Mouse (Mus musculus): ENCODE data around the gene Ski. TPM values are rescaled to one million over a fixed set of nuclear protein-coding genes. Genes with fewer than 3 reads are reported as not detected.
A peak's percentile ranks its signal among the peaks of the same experiment; 100 is the strongest.

Ski gene
- total and polyA plus RNA-seq, 2 experiments from 2014 or later, result 8.4 to 63.1 TPM

DNA sequence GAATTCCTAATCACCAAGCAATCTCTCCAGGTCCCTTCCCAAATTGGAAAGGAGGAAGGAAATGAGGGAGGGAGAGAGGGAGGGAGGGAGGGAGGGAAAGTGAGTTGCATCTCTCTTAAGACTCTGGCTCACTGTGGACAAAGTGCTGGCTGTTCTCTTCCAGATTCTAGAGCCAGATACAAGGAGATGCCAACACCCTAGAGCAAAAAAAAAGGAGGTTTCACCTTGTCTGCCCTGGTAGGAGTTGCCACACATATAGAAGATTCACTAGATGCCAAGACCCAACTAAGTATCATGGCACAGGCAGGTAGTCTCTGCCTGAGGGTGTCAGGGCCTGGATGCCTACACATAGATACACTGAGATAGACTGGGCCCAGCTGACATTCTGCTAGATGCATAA, 56.5 kb downstream of the Ski start:
- H3K9ac ChIP-seq (replicated peaks; ENCODE audit: low read length, poor library complexity, severe bottlenecking), result no peak overlapping the region
- no peak for TF ChIP-seq CTCF (IDR thresholded peaks at IDR 0.05)
- no peaks in the 10 kb centered on the region for H3K27me3 ChIP-seq (ENCODE audit: insufficient read depth, low read length)
- H3K9me3 ChIP-seq (ENCODE audit: low read length), result no peaks in the 10 kb centered on the region
- no peaks in the 10 kb centered on the region for H3K36me3 ChIP-seq (ENCODE audit: insufficient read depth, low read length)
- H3K4me3 ChIP-seq (ENCODE audit: low read depth, low read length), result no peak overlapping the region
- H3K27ac ChIP-seq (ENCODE audit: low read depth, low read length), result no peak overlapping the region
- H3K4me1 ChIP-seq (ENCODE audit: insufficient read depth, low read length), result no peaks in the 10 kb centered on the region
- ATAC-seq (ENCODE audit: low FRiP score), result no peak
- DNase-seq (ENCODE audit: low spot score), result no peak
- no peak overlapping the region for H3K4me2 ChIP-seq (ENCODE audit: low read depth, low read length, poor library complexity, severe bottlenecking)

DNA sequence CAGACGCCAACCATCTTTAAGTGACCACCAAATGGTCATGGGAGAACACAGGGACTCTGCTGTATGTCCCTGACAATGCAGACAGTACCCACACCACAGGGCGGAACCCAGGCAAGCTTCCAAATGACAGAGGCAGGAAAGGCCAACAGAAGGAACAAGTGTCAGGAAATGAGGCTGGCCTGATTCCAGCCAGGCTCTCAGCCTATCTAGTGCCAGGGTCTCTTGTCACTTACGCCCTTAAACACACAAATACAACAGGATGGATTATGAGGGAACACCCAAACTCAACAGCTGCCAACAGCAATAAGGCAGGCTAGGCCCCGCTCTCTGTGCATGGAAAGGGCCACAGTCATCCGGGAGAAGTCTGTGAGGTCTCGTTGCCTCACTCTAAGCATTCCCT, 57.8 kb downstream of the Ski start:
- Histone ChIP-seq H3K27me3 (ENCODE audit: insufficient read depth, low read length) (no peaks in the 10 kb centered on the region), H3K9ac (replicated peaks; ENCODE audit: low read length, poor library complexity, severe bottlenecking) (no peak overlapping the region), H3K4me2 (ENCODE audit: low read depth, low read length, poor library complexity, severe bottlenecking) (no peak overlapping the region), H3K9me3 (ENCODE audit: low read length) (no peaks in the 10 kb centered on the region), H3K4me1 (ENCODE audit: insufficient read depth, low read length) (no peaks in the 10 kb centered on the region), H3K36me3 (ENCODE audit: insufficient read depth, low read length) (0 out of 2 replicates have a peak, but pooled peaks cover 3% of the 10 kb centered on the region), H3K27ac (ENCODE audit: low read depth, low read length) (no peak overlapping the region), H3K4me3 (ENCODE audit: low read depth, low read length) (no peak overlapping the region)
- ATAC-seq (ENCODE audit: low FRiP score) (no peak), DNase-seq (ENCODE audit: low spot score) (peak; percentile 73)
- no peak for TF ChIP-seq CTCF (IDR thresholded peaks at IDR 0.05)
- WGBS, result 74% methylated on average over 6 of the region's 6 CpGs

DNA sequence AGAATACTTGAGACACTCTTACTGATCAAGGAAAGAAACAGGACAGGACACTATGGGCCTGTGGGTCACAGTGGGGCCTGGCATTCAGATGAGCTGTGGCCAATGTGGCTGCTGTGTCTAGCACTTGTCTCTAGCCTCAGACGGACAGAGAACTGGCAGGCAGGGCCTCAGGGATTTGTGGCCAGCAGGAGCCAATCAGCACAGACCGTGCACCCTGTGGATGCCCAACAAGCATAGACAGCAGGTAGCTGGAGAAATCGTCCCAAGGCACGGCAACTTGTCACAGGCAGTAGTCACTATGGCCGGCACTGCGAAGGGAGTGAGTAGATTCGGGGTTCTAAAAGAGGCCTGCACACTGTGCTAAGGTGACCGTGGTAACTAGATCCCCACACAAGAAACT, 58.7 kb downstream of the Ski start:
- TF ChIP-seq CTCF (IDR thresholded peaks at IDR 0.05), result no peak
- H3K4me1 ChIP-seq (ENCODE audit: insufficient read depth, low read length), result no peaks in the 10 kb centered on the region
- no peaks in the 10 kb centered on the region for H3K27me3 ChIP-seq (ENCODE audit: insufficient read depth, low read length)
- WGBS, result 34% methylated on average over 8 of the region's 8 CpGs
- no peak overlapping the region for H3K27ac ChIP-seq (ENCODE audit: low read depth, low read length)
- ATAC-seq (ENCODE audit: low FRiP score) (no peak), DNase-seq (ENCODE audit: low spot score) (no peak)
- no peak overlapping the region for H3K4me2 ChIP-seq (ENCODE audit: low read depth, low read length, poor library complexity, severe bottlenecking)
- H3K4me3 ChIP-seq (ENCODE audit: low read depth, low read length), result no peak overlapping the region
- peaks cover 11% of the 10 kb centered on the region for H3K36me3 ChIP-seq (ENCODE audit: insufficient read depth, low read length)
- H3K9me3 ChIP-seq (ENCODE audit: low read length), result no peaks in the 10 kb centered on the region
- H3K9ac ChIP-seq (replicated peaks; ENCODE audit: low read length, poor library complexity, severe bottlenecking), result no peak overlapping the region

DNA sequence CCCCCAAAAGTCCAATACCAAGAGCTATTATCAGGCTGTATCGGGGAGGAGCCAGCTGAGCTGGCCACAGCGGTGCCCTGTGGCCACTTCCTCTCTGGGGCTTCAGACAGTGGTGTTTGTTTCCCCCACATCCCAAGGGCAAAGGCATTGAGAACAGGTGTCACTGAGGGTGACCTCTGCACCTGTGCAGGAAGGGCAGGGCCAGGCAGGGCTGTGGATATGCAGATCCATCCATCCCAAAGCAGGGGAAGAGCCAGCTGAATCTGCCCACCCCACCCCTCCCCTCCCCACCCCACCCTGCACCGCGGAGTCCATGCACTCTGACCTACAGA, 59.1 kb downstream of the Ski start:
- no peaks in the 10 kb centered on the region for H3K4me1 ChIP-seq (ENCODE audit: insufficient read depth, low read length)
- ATAC-seq (ENCODE audit: low FRiP score) (no peak), DNase-seq (ENCODE audit: low spot score) (no peak)
- TF ChIP-seq CTCF (IDR thresholded peaks at IDR 0.05), result no peak
- WGBS, result 53% methylated on average over 4 of the region's 4 CpGs
- no peak overlapping the region for H3K27ac ChIP-seq (ENCODE audit: low read depth, low read length)
- no peak overlapping the region for H3K4me3 ChIP-seq (ENCODE audit: low read depth, low read length)
- H3K36me3 ChIP-seq (ENCODE audit: insufficient read depth, low read length), result peaks cover 15% of the 10 kb centered on the region
- H3K9me3 ChIP-seq (ENCODE audit: low read length), result no peaks in the 10 kb centered on the region
- H3K27me3 ChIP-seq (ENCODE audit: insufficient read depth, low read length), result no peaks in the 10 kb centered on the region
- no peak overlapping the region for H3K9ac ChIP-seq (replicated peaks; ENCODE audit: low read length, poor library complexity, severe bottlenecking)
- no peak overlapping the region for H3K4me2 ChIP-seq (ENCODE audit: low read depth, low read length, poor library complexity, severe bottlenecking)

DNA sequence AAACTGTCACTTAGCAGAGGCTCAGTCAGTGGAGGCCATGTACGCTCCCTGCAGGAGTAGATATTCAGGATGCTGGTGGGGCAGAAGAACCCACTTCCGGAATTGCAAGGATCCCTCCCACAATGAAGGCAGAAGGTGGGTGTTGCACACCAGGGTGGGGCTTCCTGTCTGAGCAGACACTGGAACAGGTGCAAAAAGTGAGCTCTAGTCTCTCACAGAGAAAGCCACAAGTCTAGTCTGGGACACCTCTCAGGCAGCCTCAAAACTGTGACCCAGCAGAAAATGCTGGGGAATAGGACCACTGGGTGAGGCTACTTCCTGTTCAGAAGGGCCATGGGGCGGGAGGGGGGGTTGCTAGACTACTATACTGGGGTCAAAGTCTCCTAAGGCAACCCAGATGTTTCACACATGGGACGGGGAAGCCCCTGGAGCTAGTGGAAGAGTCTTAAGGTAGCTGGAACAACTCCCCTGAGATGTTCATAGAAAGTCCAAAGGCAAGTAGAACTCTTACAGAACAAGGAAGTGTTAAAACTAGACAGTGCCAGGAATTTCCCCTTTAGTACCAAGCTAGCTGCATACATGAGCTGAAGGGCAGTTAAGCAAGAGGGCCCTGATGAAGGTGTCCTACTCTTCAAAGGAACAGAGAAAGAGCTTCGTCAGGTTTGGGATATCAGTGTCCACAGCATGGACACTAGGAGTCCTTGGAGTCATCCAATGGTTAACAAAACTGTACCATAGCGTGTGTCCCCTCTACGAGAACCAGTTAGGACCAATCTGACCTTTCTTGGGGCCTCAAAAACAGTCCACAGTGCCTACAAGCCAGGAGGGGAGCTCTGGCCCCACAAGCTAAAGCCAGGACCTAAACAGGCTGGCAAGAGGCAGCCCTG, 59.7 kb downstream of the Ski start:
- peaks cover 21% of the 10 kb centered on the region for H3K36me3 ChIP-seq (ENCODE audit: insufficient read depth, low read length)
- H3K4me3 ChIP-seq (ENCODE audit: low read depth, low read length), result no peak overlapping the region
- H3K4me1 ChIP-seq (ENCODE audit: insufficient read depth, low read length), result no peaks in the 10 kb centered on the region
- TF ChIP-seq CTCF (IDR thresholded peaks at IDR 0.05), result no peak
- no peaks in the 10 kb centered on the region for H3K9me3 ChIP-seq (ENCODE audit: low read length)
- H3K9ac ChIP-seq (replicated peaks; ENCODE audit: low read length, poor library complexity, severe bottlenecking), result no peak overlapping the region
- DNase-seq (ENCODE audit: low spot score), result no peak
- no peak overlapping the region for H3K27ac ChIP-seq (ENCODE audit: low read depth, low read length)
- no peak overlapping the region for H3K4me2 ChIP-seq (ENCODE audit: low read depth, low read length, poor library complexity, severe bottlenecking)
- ATAC-seq (ENCODE audit: low FRiP score), result no peak
- 86% methylated on average over 7 of the region's 7 CpGs for WGBS
- no peaks in the 10 kb centered on the region for H3K27me3 ChIP-seq (ENCODE audit: insufficient read depth, low read length)

DNA sequence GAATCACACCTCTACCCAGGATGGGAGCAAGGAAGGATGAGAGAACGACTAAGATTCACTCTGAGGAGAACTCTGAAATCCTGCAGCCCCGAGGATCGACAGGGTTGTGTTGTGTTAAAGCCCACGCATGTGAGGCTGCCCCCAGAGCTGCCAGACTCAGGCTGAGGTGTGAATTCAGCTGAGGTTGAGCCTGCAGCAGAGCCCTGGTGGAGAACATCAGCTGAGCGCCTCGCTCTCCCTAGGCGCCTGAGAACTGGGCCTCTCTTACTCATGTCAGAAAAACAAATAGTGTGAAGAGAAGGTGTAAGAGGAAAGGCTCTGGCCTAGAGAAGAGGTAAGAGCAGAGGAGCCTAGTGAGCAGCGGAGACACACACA, 63.9 kb downstream of the Ski start:
- DNase-seq (ENCODE audit: low spot score) (no peak), ATAC-seq (ENCODE audit: low FRiP score) (no peak)
- peaks cover 37% of the 10 kb centered on the region for H3K36me3 ChIP-seq (ENCODE audit: insufficient read depth, low read length)
- WGBS, result 82% methylated on average over 8 of the region's 8 CpGs
- no peak overlapping the region for H3K27ac ChIP-seq (ENCODE audit: low read depth, low read length)
- H3K9me3 ChIP-seq (ENCODE audit: low read length), result no peaks in the 10 kb centered on the region
- TF ChIP-seq CTCF (IDR thresholded peaks at IDR 0.05), result no peak
- no peak overlapping the region for H3K9ac ChIP-seq (replicated peaks; ENCODE audit: low read length, poor library complexity, severe bottlenecking)
- no peak overlapping the region for H3K4me3 ChIP-seq (ENCODE audit: low read depth, low read length)
- no peak overlapping the region for H3K4me2 ChIP-seq (ENCODE audit: low read depth, low read length, poor library complexity, severe bottlenecking)
- H3K4me1 ChIP-seq (ENCODE audit: insufficient read depth, low read length), result no peaks in the 10 kb centered on the region
- H3K27me3 ChIP-seq (ENCODE audit: insufficient read depth, low read length), result no peaks in the 10 kb centered on the region

Data from midbrain, postnatal 0 days (tissue).